ENCODE assay signal across 10 mouse cellular contexts in the genomic region with DNA sequence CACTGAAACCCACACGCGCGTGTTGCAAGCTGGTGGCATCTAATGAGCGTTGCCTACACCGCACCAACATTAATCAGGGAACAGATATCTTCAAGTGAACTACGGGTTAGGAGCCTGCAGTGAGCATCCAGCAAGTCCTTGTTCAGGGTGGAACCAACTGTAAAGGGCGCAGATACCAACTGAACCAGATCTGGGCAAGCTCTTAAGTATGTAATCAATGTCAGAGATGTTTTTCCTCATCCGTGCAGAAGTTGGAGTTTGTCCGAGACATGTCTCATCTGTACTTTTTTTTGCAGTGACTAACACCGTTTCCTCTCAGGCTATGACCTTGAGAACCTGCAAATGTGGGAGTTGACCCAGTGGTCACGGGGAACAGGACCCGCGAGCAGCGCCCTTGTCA. TPM values are rescaled to one million over a fixed set of nuclear protein-coding genes. Genes with fewer than 3 reads are reported as not detected.
A peak's percentile ranks its signal among the peaks of the same experiment; 100 is the strongest.
DNase-seq lines count a peak whose midpoint lies in the region; ATAC-seq and TF ChIP-seq lines count a peak whose summit lies in the region.
"Had no signal": no experiment of that assay in that cellular context is flagged by ENCODE, and none has a peak within 500 bp of the region (broad histone marks: within the 10 kb centered on the region; RNA-seq: fewer than 3 reads in every experiment).

No protein-coding gene starts in this region.

- H3K4me3 ChIP-seq in megakaryocyte, embryonic 14.5 days (replicated peaks) = peak overlapping the region; percentile 89
- H3K4me3 ChIP-seq in limb, embryonic 14.5 days (replicated peaks; ENCODE audit: low read length) = peak overlapping the region; percentile 33
- H3K4me3 ChIP-seq in stomach, postnatal 0 days (ENCODE audit: low read depth, low read length) = no peak overlapping the region

- no peak for TF ChIP-seq EP300 in stomach, postnatal 0 days (optimal IDR thresholded peaks at IDR 0.05)

- H3K36me3 ChIP-seq in megakaryocyte, embryonic 14.5 days (replicated peaks; ENCODE audit: low read length) = no peaks in the 10 kb centered on the region
- no peaks in the 10 kb centered on the region for H3K36me3 ChIP-seq in limb, embryonic 14.5 days (ENCODE audit: control insufficient read depth, insufficient read depth, low read length)
- H3K36me3 ChIP-seq in stomach, postnatal 0 days (ENCODE audit: control insufficient read depth, insufficient read depth, low read length) = no peaks in the 10 kb centered on the region

- ATAC-seq in megakaryocyte, adult 5-6 weeks (ENCODE audit: poor library complexity, severe bottlenecking) = no peak
- no peak for ATAC-seq in limb, embryonic 14.5 days (ENCODE audit: low FRiP score, low read depth)
- ATAC-seq in stomach, postnatal 0 days (ENCODE audit: low FRiP score, low TSS enrichment) = no peak

- peaks cover 23% of the 10 kb centered on the region for H3K4me1 ChIP-seq in megakaryocyte, embryonic 14.5 days
- H3K4me1 ChIP-seq in limb, embryonic 14.5 days (ENCODE audit: control insufficient read depth, insufficient read depth, low read length) = no peaks in the 10 kb centered on the region
- H3K4me1 ChIP-seq in stomach, postnatal 0 days (replicated peaks; ENCODE audit: control insufficient read depth, insufficient read depth) = no peaks in the 10 kb centered on the region

- H3K9ac ChIP-seq in limb, embryonic 14.5 days (ENCODE audit: low read depth, low read length, severe bottlenecking) = no peak overlapping the region
- no peak overlapping the region for H3K9ac ChIP-seq in stomach, postnatal 0 days (ENCODE audit: low read length)
- H3K9ac ChIP-seq: liver, embryonic 14.5 days had no signal

- TF ChIP-seq CTCF in stomach, postnatal 0 days (IDR thresholded peaks at IDR 0.05; ENCODE audit: low read depth) = no peak

- H3K27me3 ChIP-seq in megakaryocyte, embryonic 14.5 days (replicated peaks) = peaks cover 39% of the 10 kb centered on the region
- peaks cover 43% of the 10 kb centered on the region for H3K27me3 ChIP-seq in limb, embryonic 14.5 days (ENCODE audit: control insufficient read depth, insufficient read depth, low read length)
- H3K27me3 ChIP-seq in stomach, postnatal 0 days (ENCODE audit: control insufficient read depth, insufficient read depth, low read length) = peaks cover 8% of the 10 kb centered on the region

- peak overlapping the region; percentile 65; the same call in 1 of the 2 replicates for H3K4me2 ChIP-seq in limb, embryonic 14.5 days (replicated peaks; ENCODE audit: low read depth, low read length, severe bottlenecking)
- peak overlapping the region; percentile 50; the same call in 1 of the 2 replicates for H3K4me2 ChIP-seq in stomach, postnatal 0 days (replicated peaks; ENCODE audit: low read depth)

- H3K9me3 ChIP-seq in megakaryocyte, embryonic 14.5 days = peaks cover 8% of the 10 kb centered on the region; the same call in 1 of the 2 replicates
- H3K9me3 ChIP-seq in limb, embryonic 14.5 days (ENCODE audit: control insufficient read depth, low read length) = no peaks in the 10 kb centered on the region
- H3K9me3 ChIP-seq in stomach, postnatal 0 days (ENCODE audit: control insufficient read depth, low read length) = no peaks in the 10 kb centered on the region

- H3K27ac ChIP-seq in limb, embryonic 14.5 days (replicated peaks; ENCODE audit: low read depth, low read length) = no peak overlapping the region
- H3K27ac ChIP-seq in stomach, postnatal 0 days (replicated peaks) = no peak overlapping the region
- H3K27ac ChIP-seq: liver, embryonic 14.5 days had no signal

- no peak for TF ChIP-seq POLR2A in limb, embryonic 14.5 days (IDR thresholded peaks at IDR 0.05; ENCODE audit: borderline replicate concordance, extremely low read depth, insufficient read depth, insufficient read length)

- 39% methylated on average over 14 of the region's 14 CpGs for WGBS in limb, embryonic 14.5 days
- 32% methylated on average over 14 of the region's 14 CpGs for WGBS in stomach, postnatal 0 days

- DNase-seq in adrenal gland, adult 8-10 months = peak; percentile 6
- DNase-seq in adrenal gland, adult 18-20 months (ENCODE audit: low spot score in 2 of 2) = no peak
- no peak for DNase-seq in limb, embryonic 14.5 days (ENCODE audit: low spot score)
- DNase-seq in stomach, postnatal 0 days (ENCODE audit: low spot score) = no peak
- DNase-seq in spleen, postnatal 10 days (ENCODE audit: low spot score in 2 of 2) = no peak
- DNase-seq in right cerebral cortex, postnatal 4 days = no peak

RNA-seq across cellular contexts. Expression of a gene that starts 0.6 kb away (rescaled TPM):
- total RNA-seq in adrenal gland, adult 8-10 months (2022) = under 1 TPM in 1 of 4 experiments, not detected in 3; 0.16 TPM
- total RNA-seq in adrenal gland, adult 18-20 months (2021) = not detected
- polyA plus RNA-seq in megakaryocyte, embryonic 14.5 days (2012; ENCODE audit: insufficient read depth, low replicate concordance) = not detected in 2 replicates
- not detected in 2 replicates for total RNA-seq in megakaryocyte, adult 5-6 weeks (2015)
- not detected in 2 replicates for total RNA-seq in megakaryocyte, adult 5-6 weeks (2017)
- 0.03 TPM in 1 of 2 replicates, not detected in the other for polyA plus RNA-seq in limb, embryonic 14.5 days (2012; rRNA removed)
- polyA plus RNA-seq in limb, embryonic 14.5 days (2014; fragmentation: Nextera tagmentation; extraction: Ambion mirVana) = not detected in 2 replicates
- polyA plus RNA-seq in stomach, postnatal 0 days (2015; fragmentation: Nextera tagmentation; extraction: Ambion mirVana) = 0.04 TPM in 1 of 2 replicates, not detected in the other
- total RNA-seq: adrenal gland, adult 2 months had no signal
- polyA plus RNA-seq: adrenal gland, adult 2 months; liver, embryonic 14.5 days had no signal

RNA-seq across cellular contexts. Expression of a gene that starts 55.6 kb away (rescaled TPM):
- 10 to 100 TPM; 17.5 to 22.6 (median 20.6) TPM for total RNA-seq in adrenal gland, adult 8-10 months (2022)
- 10 to 100 TPM; 11.1 to 14.5 TPM for total RNA-seq in adrenal gland, adult 18-20 months (2021)
- polyA plus RNA-seq in megakaryocyte, embryonic 14.5 days (2012; ENCODE audit: insufficient read depth, low replicate concordance) = 0.57 TPM in 1 of 2 replicates, not detected in the other
- 14.7 and 15.6 TPM in 2 replicates for total RNA-seq in megakaryocyte, adult 5-6 weeks (2015)
- total RNA-seq in megakaryocyte, adult 5-6 weeks (2017) = 16.1 and 16.3 TPM in 2 replicates
- 12.7 and 13.1 TPM in 2 replicates for polyA plus RNA-seq in limb, embryonic 14.5 days (2012; rRNA removed)
- polyA plus RNA-seq in limb, embryonic 14.5 days (2014; fragmentation: Nextera tagmentation; extraction: Ambion mirVana) = 17.7 and 19.4 TPM in 2 replicates
- 8.7 and 9.0 TPM in 2 replicates for polyA plus RNA-seq in stomach, postnatal 0 days (2015; fragmentation: Nextera tagmentation; extraction: Ambion mirVana)
